Mouse (Mus musculus) gastrocnemius, adult 18-20 months (tissue): ENCODE measurements at regions not wholly inside any gene's neighbourhood (a gene's known extent, or its start where the extent isn't known, plus 50 kb on each side); places are given as distances from the start of the nearest gene placed in this dataset.

Source experiments
- DNase-seq: peaks from one replicate; pipeline ENCODE4 v3.0.0; 2021; ENCODE audit warnings: low spot score

DNA sequence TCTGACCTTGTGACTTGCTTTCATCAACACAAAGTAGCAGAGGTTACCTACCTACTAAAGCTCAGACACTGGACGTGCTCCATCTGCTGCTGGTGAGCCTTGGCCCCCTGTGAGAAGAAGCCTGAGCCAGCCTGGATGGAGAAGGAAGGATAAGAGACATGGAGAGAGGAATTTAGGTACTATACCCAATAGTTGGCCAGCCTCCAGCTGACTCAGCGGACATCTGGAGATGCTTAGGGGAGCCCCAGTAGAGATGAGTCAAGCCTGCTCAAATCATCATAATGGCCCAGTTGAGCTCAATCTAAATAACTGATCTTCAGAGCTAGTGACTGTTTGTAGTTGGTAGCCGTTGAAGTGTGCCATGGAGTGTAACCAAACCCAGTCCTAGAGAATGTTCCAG is 53.7 kb upstream of the Ripply2 start:
- DNase-seq = peak; percentile 31

- no peak for DNase-seq
These were observed 58.3 kb upstream of the Ripply2 start for GRCm38 (mm10) chr9:86957076-86957475.

DNA sequence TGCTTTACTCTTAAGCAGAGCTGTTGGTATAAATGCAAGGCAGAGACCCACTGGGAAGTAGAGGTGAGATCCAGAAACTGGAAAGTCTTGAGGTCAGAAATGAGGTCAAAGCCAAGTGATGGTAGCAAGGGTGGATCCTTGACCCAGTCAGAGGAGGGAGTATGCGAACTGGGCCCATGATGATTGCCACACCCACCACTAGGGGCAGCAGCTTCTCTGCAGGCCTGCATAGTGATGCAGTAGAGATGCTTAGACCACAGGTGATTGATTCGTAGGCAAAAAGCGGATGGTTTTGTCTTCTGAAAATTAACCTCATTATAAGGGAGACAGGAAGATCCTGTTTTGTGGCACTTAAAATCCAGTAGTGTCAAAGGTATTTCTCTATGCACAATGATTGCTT is 59.6 kb upstream of the Ripply2 start:
- DNase-seq = no peak

GRCm38 (mm10) chr9:86951958-86952509 is 63.3 kb upstream of the Ripply2 start:
- no peak for DNase-seq

GRCm38 (mm10) chr9:86949885-86950284 is 65.5 kb upstream of the Ripply2 start:
- DNase-seq = no peak

DNA sequence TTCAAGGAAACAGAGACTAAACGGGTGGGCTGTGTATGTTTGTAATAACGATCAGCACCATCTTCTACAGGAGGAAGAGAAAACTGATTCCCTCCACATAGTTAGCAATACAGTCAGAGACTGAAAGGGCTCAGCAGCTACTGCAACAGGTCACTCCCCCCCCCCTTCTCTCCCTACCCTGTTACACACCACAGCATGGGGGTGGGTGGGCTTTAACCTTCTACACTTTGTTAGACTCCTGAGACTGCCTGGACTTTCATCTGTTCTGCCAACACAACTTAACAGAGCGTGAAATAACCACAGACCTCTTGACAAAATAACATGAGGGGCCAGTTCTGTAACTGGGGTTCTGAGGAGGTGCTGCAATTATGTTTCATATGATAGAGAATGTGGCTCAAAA is 50.7 kb upstream of the Snap91 start:
- no peak for DNase-seq
